In the genomic region with DNA sequence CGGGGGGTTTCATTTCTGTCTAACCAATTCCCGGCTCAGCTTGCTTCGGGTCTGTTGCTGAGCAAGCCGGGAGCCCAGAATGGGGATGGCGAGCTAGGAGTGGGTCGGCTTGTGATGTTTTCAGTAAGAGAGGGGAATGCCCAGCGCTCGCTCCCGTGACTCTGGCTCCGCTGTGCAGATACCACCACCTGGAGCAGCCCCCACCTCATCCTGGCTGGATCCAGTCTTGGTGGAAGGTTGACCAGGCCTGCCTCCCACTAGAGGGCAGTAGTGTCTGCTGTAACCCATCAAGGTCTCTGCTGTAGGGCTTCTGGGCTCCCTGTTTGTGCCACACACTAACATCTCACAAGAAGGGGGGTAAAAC, we compare ENCODE assay signal across 8 mouse cellular contexts. TPM values are rescaled to one million over a fixed set of nuclear protein-coding genes. Genes with fewer than 3 reads are reported as not detected.
DNase-seq lines count a peak whose midpoint lies in the region; ATAC-seq and TF ChIP-seq lines count a peak whose summit lies in the region.

No protein-coding gene starts in this region.

- peak; percentile 83 for TF ChIP-seq CTCF in intestine, postnatal 0 days (IDR thresholded peaks at IDR 0.05; ENCODE audit: low read depth)

- 15% methylated on average over 10 of the region's 10 CpGs for WGBS in intestine, postnatal 0 days
- WGBS in limb, embryonic 11.5 days, result 13% methylated on average over 10 of the region's 10 CpGs
- WGBS in midbrain, embryonic 14.5 days, result 5% methylated on average over 10 of the region's 10 CpGs

- no peaks in the 10 kb centered on the region for H3K27me3 ChIP-seq in intestine, postnatal 0 days (replicated peaks; ENCODE audit: control insufficient read depth, insufficient read depth, low read length)
- no peaks in the 10 kb centered on the region for H3K27me3 ChIP-seq in limb, embryonic 11.5 days (ENCODE audit: control insufficient read depth, insufficient read depth, low read length)
- H3K27me3 ChIP-seq in midbrain, embryonic 14.5 days (ENCODE audit: control insufficient read depth, insufficient read depth, low read length), result no peaks in the 10 kb centered on the region

- H3K4me2 ChIP-seq in intestine, postnatal 0 days (replicated peaks; ENCODE audit: low read depth), result peak overlapping the region; percentile 66
- peak overlapping the region; percentile 62 for H3K4me2 ChIP-seq in limb, embryonic 11.5 days (ENCODE audit: low read depth, severe bottlenecking)
- H3K4me2 ChIP-seq in midbrain, embryonic 14.5 days (ENCODE audit: low read length), result peak overlapping the region; percentile 63

- no peaks in the 10 kb centered on the region for H3K4me1 ChIP-seq in intestine, postnatal 0 days (replicated peaks; ENCODE audit: control insufficient read depth, insufficient read depth, low read length)
- 0 out of 2 replicates have a peak, but pooled peaks cover 2% of the 10 kb centered on the region for H3K4me1 ChIP-seq in limb, embryonic 11.5 days (ENCODE audit: control insufficient read depth, insufficient read depth, low read length)
- H3K4me1 ChIP-seq in midbrain, embryonic 14.5 days (ENCODE audit: control insufficient read depth, insufficient read depth, low read length), result no peaks in the 10 kb centered on the region

- no peaks in the 10 kb centered on the region for H3K9me3 ChIP-seq in intestine, postnatal 0 days (ENCODE audit: control insufficient read depth)
- no peaks in the 10 kb centered on the region for H3K9me3 ChIP-seq in limb, embryonic 11.5 days (ENCODE audit: control insufficient read depth, low read length)
- no peaks in the 10 kb centered on the region for H3K9me3 ChIP-seq in midbrain, embryonic 14.5 days (ENCODE audit: control insufficient read depth, low read length)

- H3K4me3 ChIP-seq in intestine, postnatal 0 days (ENCODE audit: low read depth, low read length), result peak overlapping the region; percentile 31
- H3K4me3 ChIP-seq in limb, embryonic 11.5 days (ENCODE audit: low read depth, low read length), result peak overlapping the region; percentile 17; the same call in 1 of the 2 replicates
- peak overlapping the region; percentile 35 for H3K4me3 ChIP-seq in midbrain, embryonic 14.5 days (replicated peaks; ENCODE audit: low read depth, low read length)

- no peak overlapping the region for H3K27ac ChIP-seq in intestine, postnatal 0 days (ENCODE audit: low read depth, low read length)
- H3K27ac ChIP-seq in limb, embryonic 11.5 days (replicated peaks; ENCODE audit: low read depth, low read length), result no peak overlapping the region
- peak overlapping the region; percentile 77 for H3K27ac ChIP-seq in midbrain, embryonic 14.5 days (replicated peaks; ENCODE audit: low read depth, low read length)

- ATAC-seq in CD4-positive, CD25-positive, alpha-beta regulatory T cell, adult 4 months, result no peak
- peak; percentile 61 for ATAC-seq in granulocyte monocyte progenitor cell, adult 5-6 weeks (replicated peaks; ENCODE audit: poor library complexity, severe bottlenecking)
- ATAC-seq in intestine, postnatal 0 days, result 0 out of 2 replicates have a peak, but pooled peaks have one; percentile 64
- peak; percentile 78; the same call in 1 of the 2 replicates for ATAC-seq in limb, embryonic 11.5 days (ENCODE audit: insufficient number of reproducible peaks, low FRiP score, low TSS enrichment, low read depth)
- ATAC-seq in midbrain, embryonic 14.5 days (ENCODE audit: low FRiP score, low TSS enrichment), result peak; percentile 89

- no peaks in the 10 kb centered on the region for H3K36me3 ChIP-seq in intestine, postnatal 0 days (ENCODE audit: control insufficient read depth, insufficient read depth)
- H3K36me3 ChIP-seq in limb, embryonic 11.5 days (ENCODE audit: control insufficient read depth, insufficient read depth, low read length), result no peaks in the 10 kb centered on the region
- no peaks in the 10 kb centered on the region for H3K36me3 ChIP-seq in midbrain, embryonic 14.5 days (ENCODE audit: control insufficient read depth, insufficient read depth, low read length)

- peak; percentile 59 for DNase-seq in CD4-positive, CD25-positive, alpha-beta regulatory T cell, adult 2 months (ENCODE audit: low read depth, low spot score)
- peak; percentile 89 for DNase-seq in embryo, embryonic 11 days
- peak; percentile 88 for DNase-seq in limb, embryonic 11.5 days (ENCODE audit: low spot score)
- peak; percentile 93 for DNase-seq in midbrain, embryonic 14.5 days
- peak; percentile 26 to 61 for DNase-seq in spleen, postnatal 14 days (ENCODE audit: low spot score in 2 of 2)

- no peak overlapping the region for H3K9ac ChIP-seq in intestine, postnatal 0 days (ENCODE audit: low read depth, low read length)
- H3K9ac ChIP-seq in limb, embryonic 11.5 days (ENCODE audit: low read length), result peak overlapping the region; percentile 22; the same call in 1 of the 2 replicates
- H3K9ac ChIP-seq in midbrain, embryonic 14.5 days (replicated peaks; ENCODE audit: low read length), result peak overlapping the region; percentile 47

RNA-seq across cellular contexts. Expression of gene Gmpr, which starts 31.9 kb away (rescaled TPM):
- polyA plus RNA-seq in CD4-positive, CD25-positive, alpha-beta regulatory T cell, adult 4 months (2017; shearing (Covaris generic)), result under 1 TPM in 1 of 2 experiments, not detected in 1; 0.46 TPM
- total RNA-seq in granulocyte monocyte progenitor cell, adult 5-6 weeks (2014; fragmentation: Nextera tagmentation), result 16.4 and 22.5 TPM in 2 replicates
- 12.9 and 13.4 TPM in 2 replicates for total RNA-seq in granulocyte monocyte progenitor cell, adult 5-6 weeks (2017)
- polyA plus RNA-seq in intestine, postnatal 0 days (2015; fragmentation: Nextera tagmentation; extraction: Ambion mirVana), result 20.5 and 22.5 TPM in 2 replicates
- 19.9 and 23.6 TPM in 2 replicates for polyA plus RNA-seq in limb, embryonic 11.5 days (2014; fragmentation: Nextera tagmentation; extraction: Ambion mirVana)
- 26.1 and 27.0 TPM in 2 replicates for polyA plus RNA-seq in midbrain, embryonic 14.5 days (2014; fragmentation: Nextera tagmentation; extraction: Ambion mirVana)

Comparison
In these comparisons a context has a peak if more than half of its experiments do, and no peak if none do; other contexts are left out.
1. RNA of gene Gmpr, which starts 31.9 kb away (polyA plus RNA-seq): 26.1 to 27.0 TPM in midbrain, embryonic 14.5 days, 20.5 to 22.5 TPM in intestine, postnatal 0 days and 19.9 to 23.6 TPM in limb, embryonic 11.5 days; 0.46 TPM in CD4-positive, CD25-positive, alpha-beta regulatory T cell, adult 4 months; every median in the first group is over 10 times any median in the second.
2. Peak in every context shown above with its lines, with median percentiles within 50 percentile points of each other: DNase-seq, H3K4me2 ChIP-seq and H3K4me3 ChIP-seq.